10 mouse cellular contexts compared by ENCODE assay signal in the genomic region with DNA sequence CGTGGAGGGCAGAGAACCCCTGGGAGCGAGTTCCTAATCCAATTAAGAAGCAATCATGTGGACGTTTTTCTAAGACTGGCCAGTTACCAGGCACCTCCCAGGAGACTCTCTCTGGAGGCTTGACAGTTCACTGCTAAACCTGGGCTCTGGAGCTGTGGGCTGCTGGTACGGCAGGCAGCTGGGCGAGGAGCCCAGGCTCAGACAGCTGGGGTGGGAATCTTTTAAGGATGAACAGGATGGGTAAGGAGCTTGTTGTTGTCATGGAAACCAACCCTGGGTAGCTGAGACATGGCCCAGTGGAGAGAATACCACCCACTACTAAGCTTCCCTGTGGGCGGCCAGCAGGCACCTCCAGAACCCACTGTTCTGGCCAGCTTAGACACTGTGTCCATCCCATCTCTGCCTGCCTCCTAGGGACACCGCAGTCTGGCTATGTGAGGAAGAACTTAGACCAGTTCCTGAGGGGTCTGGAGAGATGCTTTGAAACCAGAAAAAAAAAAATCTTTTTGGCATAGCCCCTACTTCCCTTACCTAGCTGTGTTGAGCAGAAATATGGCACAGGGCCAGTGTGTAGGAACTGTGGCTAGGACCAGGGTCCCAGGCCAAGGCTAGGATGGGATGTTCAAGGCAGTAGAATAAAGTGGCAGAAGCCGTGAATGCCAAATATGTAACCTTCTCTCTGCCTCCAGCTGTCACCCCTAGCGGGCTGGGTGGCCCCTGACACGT. TPM values are rescaled to one million over a fixed set of nuclear protein-coding genes. Genes with fewer than 3 reads are reported as not detected.
DNase-seq lines count a peak whose midpoint lies in the region; ATAC-seq and TF ChIP-seq lines count a peak whose summit lies in the region.
"Had no signal": no experiment of that assay in that cellular context is flagged by ENCODE, and none has a peak within 500 bp of the region (broad histone marks: within the 10 kb centered on the region; RNA-seq: fewer than 3 reads in every experiment).

No protein-coding gene starts in this region.

- TF ChIP-seq CTCF in left cerebral cortex, adult 2 months (IDR thresholded peaks at IDR 0.05), result no peak
- TF ChIP-seq CTCF in heart, adult 2 months (IDR thresholded peaks at IDR 0.05), result no peak

- peak overlapping the region; percentile 30 for H3K4me3 ChIP-seq in left cerebral cortex, adult 2 months
- no peak overlapping the region for H3K4me3 ChIP-seq in heart, adult 2 months
- H3K4me3 ChIP-seq: limb, embryonic 13.5 days had no signal

- no peaks in the 10 kb centered on the region for H3K36me3 ChIP-seq in heart, adult 2 months (ENCODE audit: control insufficient read depth, insufficient read depth, low read length)
- H3K36me3 ChIP-seq: limb, embryonic 13.5 days had no signal

- peak; percentile 16 for DNase-seq in adrenal gland, postnatal 25 days
- no peak for DNase-seq in adrenal gland, adult 8-10 months
- peak; percentile 92 to 94 for DNase-seq in frontal cortex, adult 2 months (ENCODE audit: extremely low spot score in 1 of 2, low spot score in 1 of 2)
- DNase-seq in left cerebral cortex, adult 2 months (ENCODE audit: extremely low spot score in 1 of 2, low spot score in 2 of 2), result peak; percentile 79 to 81
- DNase-seq in retina, postnatal 1 day, result peak; percentile 65
- no peak for DNase-seq in lung, postnatal 10 days
- DNase-seq in heart, adult 2 months, result no peak

- intact Hi-C loops in left cerebral cortex, adult 2 months (cut with DNase I), result loop anchor here (1.0 to 10.0 kb wide), 3 partner anchors 17 to 472 kb away; a partner anchor contains a TSS
- intact Hi-C loops in heart, adult 2 months (cut with DNase I), result no loop called here

- TF ChIP-seq POLR2A in heart, adult 2 months (IDR thresholded peaks at IDR 0.05; ENCODE audit: insufficient read depth, low read depth, low read length), result no peak

- no peak for ATAC-seq in megakaryocyte, adult 5-6 weeks (ENCODE audit: poor library complexity, severe bottlenecking)

- no peaks in the 10 kb centered on the region for H3K4me1 ChIP-seq in heart, adult 2 months (ENCODE audit: control insufficient read depth, insufficient read depth, low read length)

- peak overlapping the region; percentile 84 for H3K27ac ChIP-seq in left cerebral cortex, adult 2 months
- no peak overlapping the region for H3K27ac ChIP-seq in heart, adult 2 months
- H3K27ac ChIP-seq: limb, embryonic 13.5 days had no signal

- 27% methylated on average over 10 of the region's 10 CpGs for WGBS in heart, adult 2 months

- no peaks in the 10 kb centered on the region for H3K79me2 ChIP-seq in heart, adult 2 months (replicated peaks; ENCODE audit: control insufficient read depth, insufficient read depth, low read length)

- H3K27me3 ChIP-seq in heart, adult 2 months (ENCODE audit: control insufficient read depth, insufficient read depth, low read length), result no peaks in the 10 kb centered on the region; the same call in 1 of the 2 replicates
- H3K27me3 ChIP-seq: limb, embryonic 13.5 days had no signal

- no peak for TF ChIP-seq EP300 in heart, adult 2 months (IDR thresholded peaks at IDR 0.05; ENCODE audit: insufficient read depth, low read depth, low read length)

- H3K9ac ChIP-seq in heart, adult 2 months (ENCODE audit: low read depth, low read length), result no peak overlapping the region
- H3K9ac ChIP-seq: limb, embryonic 13.5 days had no signal

RNA-seq across cellular contexts. Expression of a gene that starts 17.0 kb away (rescaled TPM):
- total RNA-seq in adrenal gland, postnatal 25 days (2021), result 0.64 TPM in 1 of 2 replicates, not detected in the other
- under 1 TPM in 3 of 4 experiments, not detected in 1; 0.32 to 1.00 (median 0.37) TPM for total RNA-seq in adrenal gland, adult 8-10 months (2022)
- 129 TPM in 2 replicates for polyA plus RNA-seq in frontal cortex, adult 2 months (2012; rRNA removed)
- 10 to 100 TPM; 92.5 to 92.7 TPM for total RNA-seq in left cerebral cortex, adult 2 months (2021)
- total RNA-seq in megakaryocyte, adult 5-6 weeks (2015), result not detected in 2 replicates
- total RNA-seq in megakaryocyte, adult 5-6 weeks (2017), result not detected in 2 replicates
- total RNA-seq in heart, adult 2 months (2021), result not detected
- polyA plus RNA-seq in heart, adult 2 months (2012; rRNA removed), result not detected in 2 replicates
- total RNA-seq: neutrophil, adult 5-6 weeks had no signal

RNA-seq across cellular contexts. Expression of a gene that starts 27.7 kb away (rescaled TPM):
- not detected in 2 replicates for total RNA-seq in adrenal gland, postnatal 25 days (2021)
- not detected for total RNA-seq in adrenal gland, adult 8-10 months (2022)
- 0.15 TPM in 1 of 2 replicates, not detected in the other for polyA plus RNA-seq in frontal cortex, adult 2 months (2012; rRNA removed)
- total RNA-seq in left cerebral cortex, adult 2 months (2021), result not detected
- not detected in 2 replicates for total RNA-seq in megakaryocyte, adult 5-6 weeks (2015)
- total RNA-seq in megakaryocyte, adult 5-6 weeks (2017), result not detected in 2 replicates
- not detected for total RNA-seq in heart, adult 2 months (2021)
- polyA plus RNA-seq in heart, adult 2 months (2012; rRNA removed), result not detected in 2 replicates
- total RNA-seq: neutrophil, adult 5-6 weeks had no signal
- polyA plus RNA-seq: limb, embryonic 13.5 days had no signal

RNA-seq across cellular contexts. Expression of a gene that starts 31.4 kb away (rescaled TPM):
- 76.0 and 82.7 TPM in 2 replicates for total RNA-seq in adrenal gland, postnatal 25 days (2021)
- 100 to 1,000 TPM in 2 of 4 experiments, 10 to 100 TPM in 2; 93.8 to 114 (median 103) TPM for total RNA-seq in adrenal gland, adult 8-10 months (2022)
- 89.4 and 90.9 TPM in 2 replicates for polyA plus RNA-seq in frontal cortex, adult 2 months (2012; rRNA removed)
- 10 to 100 TPM; 71.1 to 72.4 TPM for total RNA-seq in left cerebral cortex, adult 2 months (2021)
- total RNA-seq in megakaryocyte, adult 5-6 weeks (2015), result 45.8 and 46.8 TPM in 2 replicates
- total RNA-seq in megakaryocyte, adult 5-6 weeks (2017), result 45.5 and 51.8 TPM in 2 replicates
- total RNA-seq in heart, adult 2 months (2021), result 10 to 100 TPM; 33.2 to 37.8 TPM
- polyA plus RNA-seq in heart, adult 2 months (2012; rRNA removed), result 49.7 and 69.7 TPM in 2 replicates

RNA-seq across cellular contexts. Expression of a gene that starts 45.4 kb away (rescaled TPM):
- total RNA-seq in adrenal gland, postnatal 25 days (2021), result not detected in 2 replicates
- not detected for total RNA-seq in adrenal gland, adult 8-10 months (2022)
- polyA plus RNA-seq in frontal cortex, adult 2 months (2012; rRNA removed), result 0.02 TPM in 1 of 2 replicates, not detected in the other
- under 1 TPM; 0.05 to 0.07 TPM for total RNA-seq in left cerebral cortex, adult 2 months (2021)
- not detected in 2 replicates for total RNA-seq in megakaryocyte, adult 5-6 weeks (2015)
- not detected in 2 replicates for total RNA-seq in megakaryocyte, adult 5-6 weeks (2017)
- not detected for total RNA-seq in heart, adult 2 months (2021)
- under 0.01 TPM in 1 of 2 replicates, not detected in the other for polyA plus RNA-seq in heart, adult 2 months (2012; rRNA removed)
- total RNA-seq: neutrophil, adult 5-6 weeks had no signal
- polyA plus RNA-seq: limb, embryonic 13.5 days had no signal

Comparison
In these comparisons a context has a peak if more than half of its experiments do, and no peak if none do; other contexts are left out.
1. DNase-seq: peak in adrenal gland, postnatal 25 days (single experiment), frontal cortex, adult 2 months (2 of 2), left cerebral cortex, adult 2 months (2 of 2) and retina, postnatal 1 day (single experiment); none in adrenal gland, adult 8-10 months (single experiment), lung, postnatal 10 days (single experiment) and heart, adult 2 months (0 of 2).
2. RNA of a gene that starts 17.0 kb away (total RNA-seq): 92.5 to 92.7 TPM in left cerebral cortex, adult 2 months; 0.64 TPM in adrenal gland, postnatal 25 days, 0.32 to 1.00 TPM in adrenal gland, adult 8-10 months, not detected in megakaryocyte, adult 5-6 weeks and not detected in heart, adult 2 months; every median in the first group is over 10 times any median in the second.